Mouse (Mus musculus): Measurements from ENCODE around the gene Iglon5. TPM values are rescaled to one million over a fixed set of nuclear protein-coding genes. Genes with fewer than 3 reads are reported as not detected.
A peak's percentile ranks its signal among the peaks of the same experiment; 100 is the strongest.

Iglon5 gene
- polyA plus RNA-seq, 2 experiments: 0.07 TPM; not detected in 1

DNA sequence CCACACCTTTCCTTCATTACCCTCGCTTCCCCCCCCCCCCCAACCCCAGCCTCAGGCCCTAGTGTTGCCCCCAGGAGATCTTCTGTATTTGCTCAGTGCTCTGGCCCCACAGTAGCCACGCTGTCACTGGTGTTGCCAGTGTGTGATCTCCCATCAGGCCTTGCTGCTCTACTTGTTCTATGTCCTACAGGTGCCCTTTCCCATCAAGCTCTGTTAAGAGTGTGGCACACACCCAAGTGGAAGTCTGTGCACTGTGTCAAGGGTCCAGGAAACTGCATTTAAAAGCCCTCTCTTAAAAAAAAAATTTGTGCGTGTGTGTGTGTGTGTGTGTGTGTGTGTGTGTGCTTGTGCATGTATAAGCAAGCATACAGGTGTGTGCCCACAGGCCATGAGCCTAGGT is 41.6 kb downstream of the Iglon5 start:
- 84% methylated on average over 2 of the region's 3 CpGs for WGBS (ENCODE audit: insufficient replicate concordance)
- no peak overlapping the region for H3K27ac ChIP-seq
- H3K4me1 ChIP-seq (replicated peaks; ENCODE audit: control insufficient read depth in 2 of 2, insufficient read depth in 2 of 2, low read length in 1 of 2): peaks cover 4 to 13% of the 10 kb centered on the region in 2 experiments; a peak in 2 of 4 replicates
- H3K4me2 ChIP-seq (ENCODE audit: low read depth): no peak overlapping the region
- ATAC-seq (ENCODE audit: insufficient read depth): no peak
- TF ChIP-seq CTCF (IDR thresholded peaks at IDR 0.05; ENCODE audit: low read depth) (no peak), EP300 (IDR thresholded peaks at IDR 0.05; ENCODE audit: low read depth) (no peak)
- H3K27me3 ChIP-seq (ENCODE audit: control insufficient read depth, insufficient read depth, low read length): no peaks in the 10 kb centered on the region
- no peaks in the 10 kb centered on the region; the same call in 1 of the 2 replicates for H3K36me3 ChIP-seq (replicated peaks; ENCODE audit: control insufficient read depth, insufficient read depth, low read depth)
- H3K9me3 ChIP-seq (ENCODE audit: control insufficient read depth, low read length): no peaks in the 10 kb centered on the region
- H3K9ac ChIP-seq (replicated peaks): no peak overlapping the region
- no peak for DNase-seq (ENCODE audit: low read depth in 3 of 3, low spot score in 3 of 3)
- no peak overlapping the region for H3K4me3 ChIP-seq (ENCODE audit: insufficient read depth in 1 of 2, low read depth in 2 of 2, low read length in 2 of 2)

DNA sequence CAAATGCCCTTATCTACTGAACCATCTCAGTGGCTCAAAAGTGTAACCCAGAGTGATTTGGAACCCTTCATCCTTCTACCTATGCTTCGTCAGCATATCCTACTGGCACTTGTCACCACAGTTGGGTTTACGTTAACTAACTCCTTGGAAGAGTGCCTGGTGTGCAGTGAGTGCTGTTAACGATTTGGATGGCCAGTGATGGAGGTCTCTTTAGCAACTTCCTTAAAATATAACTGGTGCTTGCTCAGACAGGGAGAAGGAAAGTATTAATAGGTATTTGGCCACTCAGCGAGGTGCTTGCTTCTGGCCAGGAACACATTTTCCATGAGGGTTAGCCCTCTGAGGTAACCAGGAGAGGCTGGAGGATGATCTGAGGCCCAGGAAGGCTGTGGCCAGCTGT is 42.1 kb downstream of the Iglon5 start:
- H3K27ac ChIP-seq: no peak overlapping the region
- no peak overlapping the region for H3K4me3 ChIP-seq (ENCODE audit: insufficient read depth in 1 of 2, low read depth in 2 of 2, low read length in 2 of 2)
- 56% methylated on average over 4 of the region's 4 CpGs for WGBS (ENCODE audit: insufficient replicate concordance)
- H3K36me3 ChIP-seq (replicated peaks; ENCODE audit: control insufficient read depth, insufficient read depth, low read depth): no peaks in the 10 kb centered on the region
- H3K4me2 ChIP-seq (ENCODE audit: low read depth): no peak overlapping the region
- no peaks in the 10 kb centered on the region for H3K27me3 ChIP-seq (ENCODE audit: control insufficient read depth, insufficient read depth, low read length)
- no peaks in the 10 kb centered on the region for H3K9me3 ChIP-seq (ENCODE audit: control insufficient read depth, low read length)
- H3K9ac ChIP-seq (replicated peaks): no peak overlapping the region
- peaks cover 4 to 17% of the 10 kb centered on the region in 2 experiments; a peak in 3 of 4 replicates for H3K4me1 ChIP-seq (replicated peaks; ENCODE audit: control insufficient read depth in 2 of 2, insufficient read depth in 2 of 2, low read length in 1 of 2)
- DNase-seq (ENCODE audit: low read depth in 3 of 3, low spot score in 3 of 3) (no peak), ATAC-seq (ENCODE audit: insufficient read depth) (no peak)
- TF ChIP-seq CTCF (IDR thresholded peaks at IDR 0.05; ENCODE audit: low read depth) (no peak), EP300 (IDR thresholded peaks at IDR 0.05; ENCODE audit: low read depth) (no peak)

DNA sequence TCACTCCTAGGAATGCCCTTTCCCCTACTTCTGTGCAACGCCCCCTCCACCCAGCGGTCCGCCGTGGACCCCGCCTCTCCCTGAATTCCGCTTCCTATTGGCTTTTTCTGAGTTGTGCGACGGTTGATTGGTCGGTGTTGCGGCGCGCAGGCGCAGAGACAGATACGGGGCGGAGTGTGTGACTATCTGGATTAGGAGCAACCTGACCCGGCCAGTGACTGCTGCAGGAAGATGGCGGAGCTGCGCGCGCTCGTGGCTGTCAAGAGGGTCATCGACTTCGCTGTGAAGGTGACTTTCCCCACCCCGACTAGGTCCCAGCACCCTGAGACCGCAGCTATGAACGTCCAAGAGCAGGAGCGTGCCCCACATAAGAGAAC is 46.0 kb downstream of the Iglon5 start, which contains the start of the genes Etfb and Gm45233:
Gene Etfb, plus strand, starts transcription at position 167 of the 377 bp plus-strand sequence.
Gene Gm45233, plus strand, starts transcription at position 212 of the 377 bp plus-strand sequence.
- peak; percentile 89 to 91 (median 91) for DNase-seq (ENCODE audit: low read depth in 3 of 3, low spot score in 3 of 3)

DNA sequence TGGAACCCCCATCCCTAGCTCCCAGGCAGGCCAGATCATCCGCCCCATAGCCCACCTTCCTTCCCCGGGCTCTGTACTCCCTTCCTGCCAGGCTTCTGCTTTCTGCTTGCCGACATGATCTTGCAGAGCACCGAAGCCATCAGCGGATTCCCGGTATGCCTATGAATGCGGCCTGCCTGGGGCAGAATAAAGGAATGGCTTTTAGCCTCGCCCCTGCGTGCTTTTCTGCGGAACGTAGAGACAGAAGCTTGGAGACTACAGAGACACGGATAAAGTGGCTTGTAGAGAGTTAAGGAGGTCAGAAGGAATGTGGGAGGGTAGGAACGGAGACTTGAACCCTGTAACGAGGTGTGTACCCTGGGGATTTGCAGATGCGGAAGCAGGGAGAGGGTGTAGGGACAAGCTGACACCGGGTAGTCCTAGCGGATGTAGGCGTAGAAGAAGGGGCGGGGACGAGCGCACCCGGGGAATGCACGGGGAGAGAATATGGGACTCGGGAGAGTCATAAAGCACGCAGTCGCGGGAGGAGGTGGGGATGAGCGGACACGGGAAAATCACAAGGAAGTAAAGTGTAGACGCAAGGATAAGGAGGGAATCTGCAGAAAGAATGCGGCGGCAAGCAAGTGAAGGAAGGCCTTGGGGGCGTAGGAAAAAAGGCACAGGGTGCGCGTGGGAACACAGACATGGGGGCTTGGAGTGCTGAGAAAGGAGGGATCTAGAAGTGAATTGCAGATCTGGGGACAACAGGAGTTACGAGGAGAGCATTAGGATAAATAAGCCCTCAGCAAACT is 46.6 kb downstream of the Iglon5 start:
- H3K4me1 ChIP-seq (replicated peaks; ENCODE audit: control insufficient read depth in 2 of 2, insufficient read depth in 2 of 2, low read length in 1 of 2): peaks cover 4 to 22% of the 10 kb centered on the region in 2 experiments; a peak in 3 of 4 replicates
- no peaks in the 10 kb centered on the region for H3K27me3 ChIP-seq (ENCODE audit: control insufficient read depth, insufficient read depth, low read length)

More for the DNA sequence above, 46.0 kb downstream of the Iglon5 start, which contains the start of the genes Etfb and Gm45233:
- H3K36me3 ChIP-seq (replicated peaks; ENCODE audit: control insufficient read depth, insufficient read depth, low read depth): no peaks in the 10 kb centered on the region
- H3K9ac ChIP-seq (replicated peaks): peak within 1 kb of the TSS; percentile 74
- H3K4me2 ChIP-seq (ENCODE audit: low read depth): peak within 1 kb of the TSS; percentile 99
- H3K4me1 ChIP-seq (replicated peaks; ENCODE audit: control insufficient read depth in 2 of 2, insufficient read depth in 2 of 2, low read length in 1 of 2): peaks cover 4 to 24% of the 10 kb centered on the region in 2 experiments; a peak in 3 of 4 replicates
- peak; percentile 97 for ATAC-seq (ENCODE audit: insufficient read depth)
- TF ChIP-seq EP300 (IDR thresholded peaks at IDR 0.05; ENCODE audit: low read depth) (no peak), CTCF (IDR thresholded peaks at IDR 0.05; ENCODE audit: low read depth) (peak; percentile 26; the same call in 1 of the 2 replicates)
- peak within 1 kb of the TSS; percentile 74 to 76 for H3K4me3 ChIP-seq (ENCODE audit: insufficient read depth in 1 of 2, low read depth in 2 of 2, low read length in 2 of 2)
- no peaks in the 10 kb centered on the region for H3K27me3 ChIP-seq (ENCODE audit: control insufficient read depth, insufficient read depth, low read length)
- peak within 1 kb of the TSS; percentile 70 for H3K27ac ChIP-seq
- WGBS (ENCODE audit: insufficient replicate concordance): under 1% methylated on average over 27 of the region's 27 CpGs
- no peaks in the 10 kb centered on the region for H3K9me3 ChIP-seq (ENCODE audit: control insufficient read depth, low read length)

DNA sequence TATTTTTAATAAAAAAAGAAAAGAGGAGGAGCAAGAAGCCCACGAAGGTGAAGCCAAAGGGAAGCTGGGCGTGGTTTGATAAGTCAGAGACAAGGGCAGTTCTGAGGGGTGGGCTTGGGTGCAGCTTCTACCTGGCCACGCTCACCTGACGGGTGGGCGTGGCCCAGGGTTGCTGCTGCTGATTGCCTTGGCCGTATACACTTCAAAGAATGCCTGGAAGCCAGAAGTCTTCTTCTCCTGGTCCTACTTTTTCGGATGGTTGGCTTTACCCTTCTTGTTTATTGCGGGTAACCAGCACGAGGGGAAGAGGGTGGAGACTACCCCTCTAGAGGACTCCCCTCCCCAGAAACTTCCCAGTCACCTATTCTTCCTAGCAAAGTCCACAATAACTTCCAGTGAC is 47.2 kb downstream of the Iglon5 start:
- peak overlapping the region; percentile 74 for H3K9ac ChIP-seq (replicated peaks)
- TF ChIP-seq EP300 (IDR thresholded peaks at IDR 0.05; ENCODE audit: low read depth) (no peak), CTCF (IDR thresholded peaks at IDR 0.05; ENCODE audit: low read depth) (no peak)
- no peak for ATAC-seq (ENCODE audit: insufficient read depth)
- H3K4me3 ChIP-seq (ENCODE audit: insufficient read depth in 1 of 2, low read depth in 2 of 2, low read length in 2 of 2): peak overlapping the region; percentile 71 to 74
- H3K27me3 ChIP-seq (ENCODE audit: control insufficient read depth, insufficient read depth, low read length): no peaks in the 10 kb centered on the region
- H3K4me2 ChIP-seq (ENCODE audit: low read depth): peak overlapping the region; percentile 99
- 5% methylated on average over 9 of the region's 9 CpGs for WGBS (ENCODE audit: insufficient replicate concordance)
- no peaks in the 10 kb centered on the region for H3K36me3 ChIP-seq (replicated peaks; ENCODE audit: control insufficient read depth, insufficient read depth, low read depth)
- H3K27ac ChIP-seq: no peak overlapping the region; the same call in 1 of the 2 replicates
- H3K9me3 ChIP-seq (ENCODE audit: control insufficient read depth, low read length): no peaks in the 10 kb centered on the region
- DNase-seq (ENCODE audit: low read depth in 3 of 3, low spot score in 3 of 3): no peak
- H3K4me1 ChIP-seq (replicated peaks; ENCODE audit: control insufficient read depth in 2 of 2, insufficient read depth in 2 of 2, low read length in 1 of 2): peaks cover 4 to 22% of the 10 kb centered on the region in 2 experiments; a peak in 3 of 4 replicates

More for the DNA sequence above, 46.6 kb downstream of the Iglon5 start:
- ATAC-seq (ENCODE audit: insufficient read depth) (peak; percentile 85), DNase-seq (ENCODE audit: low read depth in 3 of 3, low spot score in 3 of 3) (peak; percentile 45 to 61 (median 47))
- WGBS (ENCODE audit: insufficient replicate concordance): under 1% methylated on average over 36 of the region's 36 CpGs
- TF ChIP-seq EP300 (IDR thresholded peaks at IDR 0.05; ENCODE audit: low read depth) (no peak), CTCF (IDR thresholded peaks at IDR 0.05; ENCODE audit: low read depth) (no peak)
- H3K4me3 ChIP-seq (ENCODE audit: insufficient read depth in 1 of 2, low read depth in 2 of 2, low read length in 2 of 2): peak overlapping the region; percentile 71 to 74
- peak overlapping the region; percentile 99 for H3K4me2 ChIP-seq (ENCODE audit: low read depth)
- H3K27ac ChIP-seq: peak overlapping the region; percentile 70
- no peaks in the 10 kb centered on the region for H3K36me3 ChIP-seq (replicated peaks; ENCODE audit: control insufficient read depth, insufficient read depth, low read depth)
- H3K9ac ChIP-seq (replicated peaks): peak overlapping the region; percentile 74
- no peaks in the 10 kb centered on the region for H3K9me3 ChIP-seq (ENCODE audit: control insufficient read depth, low read length)

Data from liver, embryonic 14.5 days (tissue).